Mouse (Mus musculus) heart, embryonic 15.5 days (tissue): ENCODE data around the gene Slc18b1. TPM values are rescaled to one million over a fixed set of nuclear protein-coding genes. Genes with fewer than 3 reads are reported as not detected.
A peak's percentile ranks its signal among the peaks of the same experiment; 100 is the strongest.
"Not testable (repeated sequence)": the region's sequence is repeated elsewhere in the genome, so short reads cannot be mapped to it uniquely, and the experiment has no call there.

Experiments used
- ATAC-seq: fragments of 200-750 bp; cut with Nextera tagmentation; replicated peaks from 2 replicates; pipeline ENCODE4 v1.8.0; 2017; ENCODE audit warnings: low read depth, moderate TSS enrichment; ENCODE audit not compliant: insufficient number of reproducible peaks, insufficient read depth, low FRiP score
- H3K27ac ChIP-seq: fragments of 300-500 bp; sonication (generic); 2 replicates; pipeline ENCODE4 v1.5.1; 2015; ENCODE audit warnings: mild to moderate bottlenecking, inconsistent platforms
- H3K27me3 ChIP-seq: fragments of 300-500 bp; sonication (generic); 2 replicates; pipeline ENCODE4 v1.6.1; 2015; ENCODE audit warnings: inconsistent platforms
- H3K36me3 ChIP-seq: fragments of 300-500 bp; sonication (generic); 2 replicates; pipeline ENCODE4 v1.6.1; 2015; ENCODE audit warnings: mild to moderate bottlenecking, inconsistent platforms
- H3K4me1 ChIP-seq: fragments of 300-500 bp; sonication (generic); replicated peaks from 2 replicates; pipeline ENCODE4 v1.6.1; 2015; ENCODE audit warnings: inconsistent platforms
- H3K4me2 ChIP-seq: fragments of 300-500 bp; sonication (generic); 2 replicates; pipeline ENCODE4 v1.6.1; 2015; ENCODE audit warnings: inconsistent platforms, mild to moderate bottlenecking, moderate library complexity
- H3K4me3 ChIP-seq: fragments of 300-500 bp; sonication (generic); 2 replicates; pipeline ENCODE4 v1.5.1; 2015; ENCODE audit warnings: mild to moderate bottlenecking, inconsistent platforms
- H3K9ac ChIP-seq: fragments of 300-500 bp; sonication (generic); 2 replicates; pipeline ENCODE4 v1.6.1; 2015; ENCODE audit warnings: mild to moderate bottlenecking, inconsistent platforms
- H3K9me3 ChIP-seq: fragments of 300-500 bp; sonication (generic); replicated peaks from 2 replicates; pipeline ENCODE4 v1.6.1; 2016; ENCODE audit warnings: inconsistent platforms
- WGBS: fragments of 180-500 bp; shearing (Covaris S2); methylation state at CpG from one replicate; pipeline ENCODE4 v1.1.7; 2015; ENCODE audit warnings: mixed read lengths; 5-methylcytosine and 5-hydroxymethylcytosine counted together
- polyA plus RNA-seq: library from polyadenylated mRNA; unstranded; fragments of >200 nt; fragmentation: Nextera tagmentation; extraction: Ambion mirVana; gene quantifications from 2 replicates; pipeline ENCODE4 v1.2.1, GENCODE M21; 2015

The Slc18b1 gene
- polyA plus RNA-seq, 1 experiment from 2014 or later, result 8.0 TPM

- peaks cover 35% of the 10 kb centered on the region for H3K4me1 ChIP-seq
- peak overlapping the region; percentile 98 for H3K9ac ChIP-seq
- under 1% methylated on average over 23 of the region's 23 CpGs for WGBS
- peak overlapping the region; percentile 76 for H3K4me2 ChIP-seq
- H3K27me3 ChIP-seq, H3K9me3 ChIP-seq: not testable (repeated sequence)
- peaks cover 27% of the 10 kb centered on the region for H3K36me3 ChIP-seq
- peak overlapping the region; percentile 72 for H3K27ac ChIP-seq
- peak overlapping the region; percentile 96 for H3K4me3 ChIP-seq
- peak; percentile 14 for ATAC-seq
Observed at GRCm38 (mm10) chr10:23786631-23787038, 10.2 kb upstream of the Slc18b1 start.

- Histone ChIP-seq H3K9ac (peak within 1 kb of the TSS; percentile 98), H3K4me3 (peak within 1 kb of the TSS; percentile 96), H3K4me1 (peaks cover 32% of the 10 kb centered on the region), H3K27me3 (no peaks in the 10 kb centered on the region), H3K36me3 (peaks cover 27% of the 10 kb centered on the region), H3K4me2 (peak within 1 kb of the TSS; percentile 76), H3K27ac (peak within 1 kb of the TSS; percentile 85), H3K9me3 (no peaks in the 10 kb centered on the region)
- WGBS, result under 1% methylated on average over 51 of the region's 51 CpGs
- peak; percentile 97 for ATAC-seq
Observed at GRCm38 (mm10) chr10:23787062-23787821, 9.5 kb upstream of the Slc18b1 start, which contains the start of gene Rps12. Gene Rps12 (minus strand): TSS chr10:23787275.

- WGBS, result 4% methylated on average over 8 of the region's 8 CpGs
Observed at GRCm38 (mm10) chr10:23788056-23788600, 8.7 kb upstream of the Slc18b1 start.

GRCm38 (mm10) chr10:23795871-23796520 is 790 bp upstream of the Slc18b1 start:
- Histone ChIP-seq H3K27me3 (no peaks in the 10 kb centered on the region), H3K36me3 (peaks cover 3% of the 10 kb centered on the region; the same call in 1 of the 2 replicates), H3K4me1 (0 out of 2 replicates have a peak, but pooled peaks cover 6% of the 10 kb centered on the region), H3K9me3 (no peaks in the 10 kb centered on the region), H3K27ac (no peak overlapping the region), H3K9ac (no peak overlapping the region), H3K4me3 (peak overlapping the region; percentile 79), H3K4me2 (peak overlapping the region; percentile 76)
- ATAC-seq, result no peak
- WGBS, result 53% methylated on average over 9 of the region's 9 CpGs

More at GRCm38 (mm10) chr10:23788056-23788600, 8.7 kb upstream of the Slc18b1 start:
- Histone ChIP-seq H3K36me3 (peaks cover 27% of the 10 kb centered on the region), H3K4me1 (peaks cover 26% of the 10 kb centered on the region), H3K27ac (peak overlapping the region; percentile 85), H3K9ac (peak overlapping the region; percentile 66), H3K4me2 (peak overlapping the region; percentile 69), H3K9me3 (no peaks in the 10 kb centered on the region), H3K27me3 (no peaks in the 10 kb centered on the region), H3K4me3 (peak overlapping the region; percentile 96)
- no peak for ATAC-seq

GRCm38 (mm10) chr10:23797606-23798005 is 820 bp downstream of the Slc18b1 start:
- peak overlapping the region; percentile 76 for H3K4me2 ChIP-seq
- H3K4me1 ChIP-seq, result 0 out of 2 replicates have a peak, but pooled peaks cover 6% of the 10 kb centered on the region
- H3K9ac ChIP-seq, result 0 out of 2 replicates have a peak overlapping the region, but pooled peaks have one; percentile 21
- no peak overlapping the region for H3K27ac ChIP-seq
- ATAC-seq, result no peak
- no peaks in the 10 kb centered on the region for H3K9me3 ChIP-seq
- H3K27me3 ChIP-seq, result no peaks in the 10 kb centered on the region
- peak overlapping the region; percentile 79 for H3K4me3 ChIP-seq
- 25% methylated on average over 3 of the region's 3 CpGs for WGBS
- peaks cover 9% of the 10 kb centered on the region; the same call in 1 of the 2 replicates for H3K36me3 ChIP-seq

- 76% methylated on average over 1 of the region's 1 CpGs for WGBS
- H3K36me3 ChIP-seq, result peaks cover 9% of the 10 kb centered on the region; the same call in 1 of the 2 replicates
- no peak for ATAC-seq
- H3K9me3 ChIP-seq, result no peaks in the 10 kb centered on the region
- no peak overlapping the region for H3K9ac ChIP-seq
- H3K27me3 ChIP-seq, result no peaks in the 10 kb centered on the region
- no peak overlapping the region for H3K4me3 ChIP-seq
- no peak overlapping the region for H3K4me2 ChIP-seq
- 0 out of 2 replicates have a peak, but pooled peaks cover 6% of the 10 kb centered on the region for H3K4me1 ChIP-seq
- H3K27ac ChIP-seq, result no peak overlapping the region
Observed at GRCm38 (mm10) chr10:23798142-23798541, 1.4 kb downstream of the Slc18b1 start.

GRCm38 (mm10) chr10:23799933-23800332 is 3.1 kb downstream of the Slc18b1 start:
- Histone ChIP-seq H3K27me3 (no peaks in the 10 kb centered on the region), H3K4me3 (no peak overlapping the region), H3K9ac (no peak overlapping the region), H3K27ac (no peak overlapping the region), H3K36me3 (peaks cover 10% of the 10 kb centered on the region; the same call in 1 of the 2 replicates), H3K4me1 (0 out of 2 replicates have a peak, but pooled peaks cover 6% of the 10 kb centered on the region), H3K9me3 (no peaks in the 10 kb centered on the region), H3K4me2 (no peak overlapping the region)
- no peak for ATAC-seq
- 50% methylated on average over 3 of the region's 3 CpGs for WGBS

- H3K4me2 ChIP-seq, result no peak overlapping the region
- no peaks in the 10 kb centered on the region for H3K4me1 ChIP-seq
- ATAC-seq, result no peak
- H3K27ac ChIP-seq, result no peak overlapping the region
- H3K4me3 ChIP-seq, result no peak overlapping the region
- H3K36me3 ChIP-seq, result peaks cover 22% of the 10 kb centered on the region; the same call in 1 of the 2 replicates
- WGBS, result 44% methylated on average over 3 of the region's 3 CpGs
- H3K27me3 ChIP-seq, result no peaks in the 10 kb centered on the region
- H3K9me3 ChIP-seq, result no peaks in the 10 kb centered on the region
- no peak overlapping the region for H3K9ac ChIP-seq
Observed at GRCm38 (mm10) chr10:23802911-23803310, 6.1 kb downstream of the Slc18b1 start.

- H3K4me1 ChIP-seq, result no peaks in the 10 kb centered on the region
- 77% methylated on average over 3 of the region's 3 CpGs for WGBS
- no peaks in the 10 kb centered on the region for H3K9me3 ChIP-seq
- H3K36me3 ChIP-seq, result peaks cover 22% of the 10 kb centered on the region; the same call in 1 of the 2 replicates
- H3K4me3 ChIP-seq, result no peak overlapping the region
- no peak overlapping the region for H3K4me2 ChIP-seq
- ATAC-seq, result no peak
- no peaks in the 10 kb centered on the region for H3K27me3 ChIP-seq
- H3K27ac ChIP-seq, result no peak overlapping the region
- H3K9ac ChIP-seq, result no peak overlapping the region
Observed at GRCm38 (mm10) chr10:23804665-23805064, 7.9 kb downstream of the Slc18b1 start.

- Histone ChIP-seq H3K4me3 (no peak overlapping the region), H3K4me2 (no peak overlapping the region), H3K9me3 (no peaks in the 10 kb centered on the region), H3K27ac (no peak overlapping the region), H3K9ac (no peak overlapping the region), H3K4me1 (no peaks in the 10 kb centered on the region), H3K27me3 (no peaks in the 10 kb centered on the region), H3K36me3 (peaks cover 18% of the 10 kb centered on the region; the same call in 1 of the 2 replicates)
- WGBS, result 53% methylated on average over 4 of the region's 4 CpGs
- ATAC-seq, result no peak
Observed at GRCm38 (mm10) chr10:23806201-23806600, 9.4 kb downstream of the Slc18b1 start.
